In genomic region chr10:86021408-86021748, GRCm38 (mm10) we compare ENCODE assay signal across 9 mouse cellular contexts. TPM values are rescaled to one million over a fixed set of nuclear protein-coding genes. Genes with fewer than 3 reads are reported as not detected.
DNase-seq lines count a peak whose midpoint lies in the region; ATAC-seq lines count a peak whose summit lies in the region.
"Had no signal": no experiment of that assay in that cellular context is flagged by ENCODE, and none has a peak within 500 bp of the region (broad histone marks: within the 10 kb centered on the region; RNA-seq: fewer than 3 reads in every experiment).

No protein-coding gene starts in this region.

- H3K36me3 ChIP-seq in kidney, embryonic 16.5 days (ENCODE audit: insufficient read depth, low read length): no peaks in the 10 kb centered on the region
- H3K36me3 ChIP-seq in embryonic facial prominence, embryonic 11.5 days (replicated peaks; ENCODE audit: control insufficient read depth, insufficient read depth, low read depth, low read length): no peaks in the 10 kb centered on the region
- H3K36me3 ChIP-seq in intestine, embryonic 15.5 days: no peaks in the 10 kb centered on the region
- H3K36me3 ChIP-seq in neural tube, embryonic 12.5 days: no peaks in the 10 kb centered on the region

- no peak for DNase-seq in kidney, postnatal 25 days
- DNase-seq in embryonic facial prominence, embryonic 11.5 days (ENCODE audit: low spot score): no peak
- DNase-seq in spleen, postnatal 10 days (ENCODE audit: low spot score in 2 of 2): no peak
- DNase-seq in gastrocnemius, adult 18-20 months (ENCODE audit: low spot score): no peak
- no peak for DNase-seq in yolk sac, embryonic 10.5 days (ENCODE audit: low spot score)

- H3K27ac ChIP-seq in kidney, embryonic 16.5 days (ENCODE audit: low read length): peak overlapping the region; percentile 61; the same call in 1 of the 2 replicates
- no peak overlapping the region for H3K27ac ChIP-seq in embryonic facial prominence, embryonic 11.5 days (replicated peaks; ENCODE audit: low read depth, low read length)
- H3K27ac ChIP-seq in intestine, embryonic 15.5 days: no peak overlapping the region
- no peak overlapping the region for H3K27ac ChIP-seq in neural tube, embryonic 12.5 days

- peaks cover 20% of the 10 kb centered on the region for H3K4me1 ChIP-seq in kidney, embryonic 16.5 days (ENCODE audit: insufficient read depth, low read length)
- no peaks in the 10 kb centered on the region for H3K4me1 ChIP-seq in embryonic facial prominence, embryonic 11.5 days (ENCODE audit: control insufficient read depth, insufficient read depth, low read length)
- no peaks in the 10 kb centered on the region; the same call in 1 of the 2 replicates for H3K4me1 ChIP-seq in intestine, embryonic 15.5 days (replicated peaks)
- H3K4me1 ChIP-seq in neural tube, embryonic 12.5 days: peaks cover 3% of the 10 kb centered on the region; the same call in 1 of the 2 replicates

- peak overlapping the region; percentile 46 for H3K4me2 ChIP-seq in kidney, embryonic 16.5 days (replicated peaks; ENCODE audit: low read depth, low read length)
- H3K4me2 ChIP-seq in embryonic facial prominence, embryonic 11.5 days (ENCODE audit: low read depth, low read length): no peak overlapping the region
- peak overlapping the region; percentile 54 for H3K4me2 ChIP-seq in intestine, embryonic 15.5 days (replicated peaks)
- H3K4me2 ChIP-seq in neural tube, embryonic 12.5 days (replicated peaks): peak overlapping the region; percentile 73

- peak overlapping the region; percentile 97 for H3K4me3 ChIP-seq in kidney, embryonic 16.5 days (ENCODE audit: low read length)
- H3K4me3 ChIP-seq in embryonic facial prominence, embryonic 11.5 days (ENCODE audit: low read depth, low read length): no peak overlapping the region
- H3K4me3 ChIP-seq in intestine, embryonic 15.5 days (replicated peaks): peak overlapping the region; percentile 88
- H3K4me3 ChIP-seq in neural tube, embryonic 12.5 days: peak overlapping the region; percentile 69; the same call in 1 of the 2 replicates

- H3K27me3 ChIP-seq in kidney, embryonic 16.5 days (ENCODE audit: insufficient read depth, low read length): no peaks in the 10 kb centered on the region
- no peaks in the 10 kb centered on the region for H3K27me3 ChIP-seq in embryonic facial prominence, embryonic 11.5 days (ENCODE audit: control insufficient read depth, insufficient read depth, low read length)
- no peaks in the 10 kb centered on the region for H3K27me3 ChIP-seq in intestine, embryonic 15.5 days (replicated peaks)
- H3K27me3 ChIP-seq in neural tube, embryonic 12.5 days (replicated peaks): no peaks in the 10 kb centered on the region

- ATAC-seq in kidney, embryonic 16.5 days (ENCODE audit: low FRiP score, low TSS enrichment): no peak; the same call in 1 of the 2 replicates
- ATAC-seq in embryonic facial prominence, embryonic 11.5 days (replicated peaks; ENCODE audit: insufficient number of reproducible peaks, low FRiP score, low TSS enrichment, low read depth): peak; percentile 60
- ATAC-seq in intestine, embryonic 15.5 days: peak; percentile 50; the same call in 1 of the 2 replicates
- ATAC-seq in neural tube, embryonic 12.5 days (ENCODE audit: low FRiP score, low read depth): peak; percentile 60; the same call in 1 of the 2 replicates

- 0% methylated on average over 3 of the region's 3 CpGs for WGBS in kidney, embryonic 16.5 days
- under 1% methylated on average over 3 of the region's 3 CpGs for WGBS in embryonic facial prominence, embryonic 11.5 days
- under 1% methylated on average over 3 of the region's 3 CpGs for WGBS in intestine, embryonic 15.5 days
- WGBS in neural tube, embryonic 12.5 days: under 1% methylated on average over 3 of the region's 3 CpGs

- no peaks in the 10 kb centered on the region for H3K9me3 ChIP-seq in kidney, embryonic 16.5 days (ENCODE audit: low read length)
- H3K9me3 ChIP-seq in embryonic facial prominence, embryonic 11.5 days (replicated peaks; ENCODE audit: control insufficient read depth, low read length): no peaks in the 10 kb centered on the region
- H3K9me3 ChIP-seq in intestine, embryonic 15.5 days: no peaks in the 10 kb centered on the region
- H3K9me3 ChIP-seq in neural tube, embryonic 12.5 days: no peaks in the 10 kb centered on the region

- peak overlapping the region; percentile 89 for H3K9ac ChIP-seq in kidney, embryonic 16.5 days (replicated peaks; ENCODE audit: low read length)
- no peak overlapping the region; the same call in 1 of the 2 replicates for H3K9ac ChIP-seq in embryonic facial prominence, embryonic 11.5 days (replicated peaks; ENCODE audit: low read length)
- H3K9ac ChIP-seq in intestine, embryonic 15.5 days: peak overlapping the region; percentile 28; the same call in 1 of the 2 replicates
- H3K9ac ChIP-seq in neural tube, embryonic 12.5 days: peak overlapping the region; percentile 80; the same call in 1 of the 2 replicates

RNA-seq across cellular contexts. Expression of gene Fbxo7, which starts 0.4 kb away (rescaled TPM):
- polyA plus RNA-seq in kidney, embryonic 16.5 days (2015; fragmentation: Nextera tagmentation; extraction: Ambion mirVana): 40.1 and 40.4 TPM in 2 replicates
- 23.1 and 23.3 TPM in 2 replicates for polyA plus RNA-seq in embryonic facial prominence, embryonic 11.5 days (2014; fragmentation: Nextera tagmentation; extraction: Ambion mirVana)
- 29.5 and 30.0 TPM in 2 replicates for polyA plus RNA-seq in intestine, embryonic 15.5 days (2015; fragmentation: Nextera tagmentation; extraction: Ambion mirVana)
- 19.3 and 20.1 TPM in 2 replicates for polyA plus RNA-seq in neural tube, embryonic 12.5 days (2016; fragmentation: Nextera tagmentation; extraction: Ambion mirVana)
- total RNA-seq in gastrocnemius, adult 18-20 months (2021): 10 to 100 TPM; 11.3 to 12.7 TPM

RNA-seq across cellular contexts. Expression of gene Bpifc, which starts 9.7 kb away (rescaled TPM):
- 0.27 and 0.29 TPM in 2 replicates for polyA plus RNA-seq in kidney, embryonic 16.5 days (2015; fragmentation: Nextera tagmentation; extraction: Ambion mirVana)
- 0.07 TPM in 1 of 2 replicates, not detected in the other for polyA plus RNA-seq in embryonic facial prominence, embryonic 11.5 days (2014; fragmentation: Nextera tagmentation; extraction: Ambion mirVana)
- 0.11 TPM in 2 replicates for polyA plus RNA-seq in intestine, embryonic 15.5 days (2015; fragmentation: Nextera tagmentation; extraction: Ambion mirVana)
- polyA plus RNA-seq in neural tube, embryonic 12.5 days (2016; fragmentation: Nextera tagmentation; extraction: Ambion mirVana): not detected in 2 replicates
- total RNA-seq in gastrocnemius, adult 18-20 months (2021): not detected
- polyA plus RNA-seq: large intestine, adult 2 months had no signal
